ENCODE assay signal across 8 mouse cellular contexts in the genomic region with DNA sequence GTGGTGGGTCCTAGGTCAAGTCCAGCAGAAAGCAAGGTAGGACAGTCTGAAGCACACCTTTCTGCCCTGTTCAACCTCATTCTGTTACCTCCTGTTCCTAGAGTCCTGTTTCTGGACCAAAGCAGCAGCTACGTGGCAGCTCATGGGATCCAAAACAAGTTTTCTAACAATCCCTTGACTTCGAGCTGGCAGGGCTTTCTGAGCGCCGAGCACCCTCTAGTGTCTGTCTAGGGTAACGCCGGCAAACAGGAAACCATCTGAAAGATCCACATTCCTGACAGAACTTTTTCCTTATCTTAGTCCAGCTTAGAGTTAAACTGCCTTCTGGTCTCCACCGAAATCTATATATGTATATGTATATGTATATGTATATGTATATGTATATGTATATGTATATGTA. TPM values are rescaled to one million over a fixed set of nuclear protein-coding genes. Genes with fewer than 3 reads are reported as not detected.
DNase-seq lines count a peak whose midpoint lies in the region; ATAC-seq and TF ChIP-seq lines count a peak whose summit lies in the region.

No protein-coding gene starts in this region.

- no peak overlapping the region for H3K9ac ChIP-seq in intestine, postnatal 0 days (ENCODE audit: low read depth, low read length)
- H3K9ac ChIP-seq in intestine, embryonic 15.5 days: no peak overlapping the region
- H3K9ac ChIP-seq in midbrain, postnatal 0 days (replicated peaks; ENCODE audit: low read length, poor library complexity, severe bottlenecking): no peak overlapping the region

- no peaks in the 10 kb centered on the region for H3K4me1 ChIP-seq in intestine, postnatal 0 days (replicated peaks; ENCODE audit: control insufficient read depth, insufficient read depth, low read length)
- no peaks in the 10 kb centered on the region for H3K4me1 ChIP-seq in intestine, embryonic 15.5 days (replicated peaks)
- no peaks in the 10 kb centered on the region for H3K4me1 ChIP-seq in midbrain, postnatal 0 days (ENCODE audit: insufficient read depth, low read length)

- H3K36me3 ChIP-seq in intestine, postnatal 0 days (ENCODE audit: control insufficient read depth, insufficient read depth): no peaks in the 10 kb centered on the region
- H3K36me3 ChIP-seq in intestine, embryonic 15.5 days: no peaks in the 10 kb centered on the region
- no peaks in the 10 kb centered on the region for H3K36me3 ChIP-seq in midbrain, postnatal 0 days (ENCODE audit: insufficient read depth, low read length)

- no peak for ATAC-seq in intestine, postnatal 0 days
- ATAC-seq in intestine, embryonic 15.5 days: no peak
- ATAC-seq in midbrain, postnatal 0 days (ENCODE audit: low FRiP score): no peak

- H3K4me3 ChIP-seq in intestine, postnatal 0 days (ENCODE audit: low read depth, low read length): no peak overlapping the region
- no peak overlapping the region for H3K4me3 ChIP-seq in intestine, embryonic 15.5 days (replicated peaks)
- no peak overlapping the region for H3K4me3 ChIP-seq in midbrain, postnatal 0 days (ENCODE audit: low read depth, low read length)

- H3K27ac ChIP-seq in intestine, postnatal 0 days (ENCODE audit: low read depth, low read length): no peak overlapping the region
- no peak overlapping the region for H3K27ac ChIP-seq in intestine, embryonic 15.5 days
- no peak overlapping the region for H3K27ac ChIP-seq in midbrain, postnatal 0 days (ENCODE audit: low read depth, low read length)

- no peaks in the 10 kb centered on the region for H3K9me3 ChIP-seq in intestine, postnatal 0 days (ENCODE audit: control insufficient read depth)
- H3K9me3 ChIP-seq in intestine, embryonic 15.5 days: no peaks in the 10 kb centered on the region
- H3K9me3 ChIP-seq in midbrain, postnatal 0 days (ENCODE audit: low read length): no peaks in the 10 kb centered on the region

- DNase-seq in A20 (ENCODE audit: low read depth, low spot score): peak; percentile 39
- DNase-seq in ES-CJ7 (ENCODE audit: low read depth, low spot score): peak; percentile 68
- DNase-seq in cerebellum, postnatal 10 days: peak; percentile 55 to 62
- peak; percentile 57 to 68 for DNase-seq in kidney, postnatal 25 days
- peak; percentile 63 for DNase-seq in midbrain, postnatal 0 days (ENCODE audit: low spot score)
- no peak for DNase-seq in natural killer cell, adult 2 months (ENCODE audit: low spot score in 2 of 2)

- H3K27me3 ChIP-seq in intestine, postnatal 0 days (replicated peaks; ENCODE audit: control insufficient read depth, insufficient read depth, low read length): peaks cover 16% of the 10 kb centered on the region
- peaks cover 7% of the 10 kb centered on the region for H3K27me3 ChIP-seq in intestine, embryonic 15.5 days (replicated peaks)
- H3K27me3 ChIP-seq in midbrain, postnatal 0 days (ENCODE audit: insufficient read depth, low read length): peaks cover 25% of the 10 kb centered on the region

- peak; percentile 87 for TF ChIP-seq CTCF in intestine, postnatal 0 days (IDR thresholded peaks at IDR 0.05; ENCODE audit: low read depth)
- TF ChIP-seq CTCF in midbrain, postnatal 0 days (IDR thresholded peaks at IDR 0.05): peak; percentile 90

- no peak overlapping the region for H3K4me2 ChIP-seq in intestine, postnatal 0 days (replicated peaks; ENCODE audit: low read depth)
- no peak overlapping the region for H3K4me2 ChIP-seq in intestine, embryonic 15.5 days (replicated peaks)
- H3K4me2 ChIP-seq in midbrain, postnatal 0 days (ENCODE audit: low read depth, low read length, poor library complexity, severe bottlenecking): no peak overlapping the region

- 0% methylated on average over 7 of the region's 7 CpGs for WGBS in intestine, postnatal 0 days
- under 1% methylated on average over 7 of the region's 7 CpGs for WGBS in intestine, embryonic 15.5 days
- WGBS in midbrain, postnatal 0 days: under 1% methylated on average over 7 of the region's 7 CpGs

RNA-seq across cellular contexts. Expression of a gene that starts 31.0 kb away (rescaled TPM):
- polyA plus RNA-seq in intestine, postnatal 0 days (2015; fragmentation: Nextera tagmentation; extraction: Ambion mirVana): 0.37 and 1.5 TPM in 2 replicates
- polyA plus RNA-seq in intestine, embryonic 15.5 days (2015; fragmentation: Nextera tagmentation; extraction: Ambion mirVana): 1.2 and 1.3 TPM in 2 replicates
- not detected in 2 replicates for total RNA-seq in midbrain, postnatal 0 days (2014; rRNA removed)
- polyA plus RNA-seq in midbrain, postnatal 0 days (2015; fragmentation: Nextera tagmentation; extraction: Ambion mirVana): not detected in 2 replicates

RNA-seq across cellular contexts. Expression of a gene that starts 41.5 kb away (rescaled TPM):
- 1.0 and 1.1 TPM in 2 replicates for polyA plus RNA-seq in intestine, postnatal 0 days (2015; fragmentation: Nextera tagmentation; extraction: Ambion mirVana)
- 1.1 and 1.5 TPM in 2 replicates for polyA plus RNA-seq in intestine, embryonic 15.5 days (2015; fragmentation: Nextera tagmentation; extraction: Ambion mirVana)
- total RNA-seq in midbrain, postnatal 0 days (2014; rRNA removed): 3.4 TPM in 1 of 2 replicates, not detected in the other
- polyA plus RNA-seq in midbrain, postnatal 0 days (2015; fragmentation: Nextera tagmentation; extraction: Ambion mirVana): not detected in 2 replicates

RNA-seq across cellular contexts. Expression of a gene that starts 46.1 kb away (rescaled TPM):
- not detected in 2 replicates for polyA plus RNA-seq in intestine, postnatal 0 days (2015; fragmentation: Nextera tagmentation; extraction: Ambion mirVana)
- polyA plus RNA-seq in intestine, embryonic 15.5 days (2015; fragmentation: Nextera tagmentation; extraction: Ambion mirVana): 2.3 and 3.6 TPM in 2 replicates
- not detected in 2 replicates for total RNA-seq in midbrain, postnatal 0 days (2014; rRNA removed)
- not detected in 2 replicates for polyA plus RNA-seq in midbrain, postnatal 0 days (2015; fragmentation: Nextera tagmentation; extraction: Ambion mirVana)

RNA-seq across cellular contexts. Expression of a gene that starts 46.2 kb away (rescaled TPM):
- polyA plus RNA-seq in intestine, postnatal 0 days (2015; fragmentation: Nextera tagmentation; extraction: Ambion mirVana): 7.6 and 8.5 TPM in 2 replicates
- 10.7 and 12.4 TPM in 2 replicates for polyA plus RNA-seq in intestine, embryonic 15.5 days (2015; fragmentation: Nextera tagmentation; extraction: Ambion mirVana)
- 0.19 TPM in 1 of 2 replicates, not detected in the other for total RNA-seq in midbrain, postnatal 0 days (2014; rRNA removed)
- not detected in 2 replicates for polyA plus RNA-seq in midbrain, postnatal 0 days (2015; fragmentation: Nextera tagmentation; extraction: Ambion mirVana)

RNA-seq across cellular contexts. Expression of a gene that starts 52.1 kb away (rescaled TPM):
- 5.7 and 6.4 TPM in 2 replicates for polyA plus RNA-seq in intestine, postnatal 0 days (2015; fragmentation: Nextera tagmentation; extraction: Ambion mirVana)
- 14.4 and 16.1 TPM in 2 replicates for polyA plus RNA-seq in intestine, embryonic 15.5 days (2015; fragmentation: Nextera tagmentation; extraction: Ambion mirVana)
- 0.22 TPM in 1 of 2 replicates, not detected in the other for total RNA-seq in midbrain, postnatal 0 days (2014; rRNA removed)
- polyA plus RNA-seq in midbrain, postnatal 0 days (2015; fragmentation: Nextera tagmentation; extraction: Ambion mirVana): not detected in 2 replicates

Comparison
In these comparisons a context has a peak if more than half of its experiments do, and no peak if none do; other contexts are left out.
1. DNase-seq: peak in A20 (single experiment), ES-CJ7 (single experiment), cerebellum, postnatal 10 days (2 of 2), kidney, postnatal 25 days (2 of 2) and midbrain, postnatal 0 days (single experiment); none in natural killer cell, adult 2 months (0 of 2).